Mouse (Mus musculus): ENCODE measurements around the gene Ube2s. TPM values are rescaled to one million over a fixed set of nuclear protein-coding genes. Genes with fewer than 3 reads are reported as not detected.
A peak's percentile ranks its signal among the peaks of the same experiment; 100 is the strongest.

The Ube2s gene
- polyA plus RNA-seq, 1 experiment from 2014 or later = 135 TPM

GRCm38 (mm10) chr7:4752821-4753570 lies 59.4 kb downstream of the Ube2s start, which contains the start of gene Cox6b2:
Gene Cox6b2, minus strand, starts transcription at chr7:4753094.
- H3K9me3 ChIP-seq (ENCODE audit: low read length) = no peaks in the 10 kb centered on the region
- peak within 1 kb of the TSS; percentile 76 for H3K4me2 ChIP-seq (ENCODE audit: low read depth, low read length)
- WGBS (ENCODE audit: insufficient replicate concordance) = 7% methylated on average over 24 of the region's 24 CpGs
- peak within 1 kb of the TSS; percentile 66 for H3K9ac ChIP-seq (replicated peaks)
- H3K4me1 ChIP-seq (ENCODE audit: insufficient read depth) = peaks cover 39% of the 10 kb centered on the region
- H3K27ac ChIP-seq (ENCODE audit: low read depth) = peak within 1 kb of the TSS; percentile 49
- DNase-seq = peak; percentile 90
- peaks cover 2% of the 10 kb centered on the region; the same call in 1 of the 2 replicates for H3K36me3 ChIP-seq (replicated peaks; ENCODE audit: insufficient read depth, low read length)
- TF ChIP-seq CTCF (IDR thresholded peaks at IDR 0.05; ENCODE audit: low read depth) = 0 out of 2 replicates have a peak, but pooled peaks have one; percentile 4
- TF ChIP-seq EP300 (IDR thresholded peaks at IDR 0.05; ENCODE audit: low read depth) = no peak
- peak within 1 kb of the TSS; percentile 51 for H3K4me3 ChIP-seq (ENCODE audit: low read depth, low read length)
- H3K27me3 ChIP-seq (ENCODE audit: insufficient read depth, low read length) = no peaks in the 10 kb centered on the region
- peak; percentile 84 for ATAC-seq

- Histone ChIP-seq H3K4me3 (ENCODE audit: low read depth, low read length) (peak overlapping the region; percentile 51), H3K4me2 (ENCODE audit: low read depth, low read length) (peak overlapping the region; percentile 76), H3K9ac (replicated peaks) (peak overlapping the region; percentile 66), H3K36me3 (replicated peaks; ENCODE audit: insufficient read depth, low read length) (peaks cover 2% of the 10 kb centered on the region; the same call in 1 of the 2 replicates), H3K27me3 (ENCODE audit: insufficient read depth, low read length) (no peaks in the 10 kb centered on the region), H3K4me1 (ENCODE audit: insufficient read depth) (peaks cover 46% of the 10 kb centered on the region), H3K9me3 (ENCODE audit: low read length) (no peaks in the 10 kb centered on the region), H3K27ac (ENCODE audit: low read depth) (peak overlapping the region; percentile 49)
- TF ChIP-seq EP300 (IDR thresholded peaks at IDR 0.05; ENCODE audit: low read depth) = no peak
- no peak for TF ChIP-seq CTCF (IDR thresholded peaks at IDR 0.05; ENCODE audit: low read depth)
- DNase-seq (peak; percentile 88), ATAC-seq (peak; percentile 83)
- 2% methylated on average over 30 of the region's 30 CpGs for WGBS (ENCODE audit: insufficient replicate concordance)
Measured at GRCm38 (mm10) chr7:4751971-4752820, 60.2 kb downstream of the Ube2s start.

GRCm38 (mm10) chr7:4749169-4749568 lies 63.2 kb downstream of the Ube2s start:
- WGBS (ENCODE audit: insufficient replicate concordance) = 66% methylated on average over 2 of the region's 2 CpGs
- DNase-seq = no peak
- peak overlapping the region; percentile 85; the same call in 1 of the 2 replicates for H3K27ac ChIP-seq (ENCODE audit: low read depth)
- H3K4me3 ChIP-seq (ENCODE audit: low read depth, low read length) = no peak overlapping the region
- H3K4me1 ChIP-seq (ENCODE audit: insufficient read depth) = peaks cover 66% of the 10 kb centered on the region
- peak; percentile 19 for ATAC-seq
- H3K27me3 ChIP-seq (ENCODE audit: insufficient read depth, low read length) = no peaks in the 10 kb centered on the region
- no peaks in the 10 kb centered on the region for H3K9me3 ChIP-seq (ENCODE audit: low read length)
- H3K4me2 ChIP-seq (ENCODE audit: low read depth, low read length) = no peak overlapping the region
- TF ChIP-seq CTCF (IDR thresholded peaks at IDR 0.05; ENCODE audit: low read depth) = no peak
- peak; percentile 64; the same call in 1 of the 2 replicates for TF ChIP-seq EP300 (IDR thresholded peaks at IDR 0.05; ENCODE audit: low read depth)
- H3K36me3 ChIP-seq (replicated peaks; ENCODE audit: insufficient read depth, low read length) = peaks cover 30% of the 10 kb centered on the region
- H3K9ac ChIP-seq (replicated peaks) = no peak overlapping the region

GRCm38 (mm10) chr7:4748321-4748720 lies 64.1 kb downstream of the Ube2s start:
- Histone ChIP-seq H3K9me3 (ENCODE audit: low read length) (no peaks in the 10 kb centered on the region), H3K4me3 (ENCODE audit: low read depth, low read length) (no peak overlapping the region), H3K9ac (replicated peaks) (no peak overlapping the region; the same call in 1 of the 2 replicates), H3K27me3 (ENCODE audit: insufficient read depth, low read length) (no peaks in the 10 kb centered on the region), H3K36me3 (replicated peaks; ENCODE audit: insufficient read depth, low read length) (peaks cover 35% of the 10 kb centered on the region), H3K27ac (ENCODE audit: low read depth) (peak overlapping the region; percentile 85), H3K4me2 (ENCODE audit: low read depth, low read length) (peak overlapping the region; percentile 47), H3K4me1 (ENCODE audit: insufficient read depth) (peaks cover 72% of the 10 kb centered on the region)
- DNase-seq = no peak
- peak; percentile 13; the same call in 1 of the 2 replicates for TF ChIP-seq CTCF (IDR thresholded peaks at IDR 0.05; ENCODE audit: low read depth)
- no peak for TF ChIP-seq EP300 (IDR thresholded peaks at IDR 0.05; ENCODE audit: low read depth)
- 72% methylated on average over 4 of the region's 4 CpGs for WGBS (ENCODE audit: insufficient replicate concordance)
- ATAC-seq = no peak

- H3K4me1 ChIP-seq (ENCODE audit: insufficient read depth) = peaks cover 67% of the 10 kb centered on the region
- H3K27ac ChIP-seq (ENCODE audit: low read depth) = peak overlapping the region; percentile 85
- DNase-seq (peak; percentile 29), ATAC-seq (peak; percentile 62)
- no peaks in the 10 kb centered on the region for H3K9me3 ChIP-seq (ENCODE audit: low read length)
- no peaks in the 10 kb centered on the region for H3K27me3 ChIP-seq (ENCODE audit: insufficient read depth, low read length)
- WGBS (ENCODE audit: insufficient replicate concordance) = 63% methylated on average over 9 of the region's 9 CpGs
- TF ChIP-seq CTCF (IDR thresholded peaks at IDR 0.05; ENCODE audit: low read depth) (no peak), EP300 (IDR thresholded peaks at IDR 0.05; ENCODE audit: low read depth) (peak; percentile 95)
- H3K4me2 ChIP-seq (ENCODE audit: low read depth, low read length) = peak overlapping the region; percentile 47
- no peak overlapping the region for H3K4me3 ChIP-seq (ENCODE audit: low read depth, low read length)
- peaks cover 45% of the 10 kb centered on the region for H3K36me3 ChIP-seq (replicated peaks; ENCODE audit: insufficient read depth, low read length)
- H3K9ac ChIP-seq (replicated peaks) = peak overlapping the region; percentile 36
Measured at GRCm38 (mm10) chr7:4747156-4747899, 65.1 kb downstream of the Ube2s start.
